Mouse (Mus musculus) heart, embryonic 13.5 days (tissue): ENCODE data around the gene Cntn4. TPM values are rescaled to one million over a fixed set of nuclear protein-coding genes. Genes with fewer than 3 reads are reported as not detected.

ENCODE experiments used
- ATAC-seq: fragments of 200-750 bp; cut with Nextera tagmentation; 2 replicates; pipeline ENCODE4 v1.8.0; 2017; ENCODE audit warnings: moderate TSS enrichment; ENCODE audit not compliant: insufficient number of reproducible peaks, low FRiP score, low TSS enrichment; ENCODE audit errors: extremely low read depth
- H3K27ac ChIP-seq: fragments of 300-500 bp; sonication (generic); replicated peaks from 2 replicates; pipeline ENCODE4 v1.5.1; 2015; ENCODE audit warnings: moderate library complexity, mild to moderate bottlenecking, inconsistent platforms
- H3K27me3 ChIP-seq: fragments of 300-500 bp; sonication (generic); replicated peaks from 2 replicates; pipeline ENCODE4 v1.6.1; 2015; ENCODE audit warnings: mild to moderate bottlenecking, inconsistent platforms
- H3K36me3 ChIP-seq: fragments of 300-500 bp; sonication (generic); 2 replicates; pipeline ENCODE4 v1.6.1; 2015; ENCODE audit warnings: mild to moderate bottlenecking, inconsistent platforms
- H3K4me1 ChIP-seq: fragments of 300-500 bp; sonication (generic); 2 replicates; pipeline ENCODE4 v1.6.1; 2015; ENCODE audit warnings: inconsistent platforms
- H3K4me2 ChIP-seq: fragments of 300-500 bp; sonication (generic); 2 replicates; pipeline ENCODE4 v1.6.1; 2015; ENCODE audit warnings: inconsistent platforms, mild to moderate bottlenecking, moderate library complexity
- H3K4me3 ChIP-seq: fragments of 300-500 bp; sonication (generic); 2 replicates; pipeline ENCODE4 v1.5.1; 2015; ENCODE audit warnings: moderate library complexity, mild to moderate bottlenecking, inconsistent platforms
- H3K9ac ChIP-seq: fragments of 300-500 bp; sonication (generic); 2 replicates; pipeline ENCODE4 v1.6.1; 2015; ENCODE audit warnings: inconsistent platforms, mild to moderate bottlenecking, moderate library complexity
- H3K9me3 ChIP-seq: fragments of 300-500 bp; sonication (generic); 2 replicates; pipeline ENCODE4 v1.6.1; 2016; ENCODE audit warnings: inconsistent platforms
- WGBS: fragments of 180-500 bp; shearing (Covaris S2); methylation state at CpG from one replicate; pipeline ENCODE4 v1.1.7; 2015; ENCODE audit warnings: mixed read lengths; 5-methylcytosine and 5-hydroxymethylcytosine counted together
- polyA plus RNA-seq: library from polyadenylated mRNA; unstranded; fragments of >200 nt; fragmentation: Nextera tagmentation; extraction: Ambion mirVana; gene quantifications from 2 replicates; pipeline ENCODE4 v1.2.1, GENCODE M21; 2015

Cntn4 gene
- polyA plus RNA-seq, 1 experiment from 2014 or later: 2.1 TPM

DNA sequence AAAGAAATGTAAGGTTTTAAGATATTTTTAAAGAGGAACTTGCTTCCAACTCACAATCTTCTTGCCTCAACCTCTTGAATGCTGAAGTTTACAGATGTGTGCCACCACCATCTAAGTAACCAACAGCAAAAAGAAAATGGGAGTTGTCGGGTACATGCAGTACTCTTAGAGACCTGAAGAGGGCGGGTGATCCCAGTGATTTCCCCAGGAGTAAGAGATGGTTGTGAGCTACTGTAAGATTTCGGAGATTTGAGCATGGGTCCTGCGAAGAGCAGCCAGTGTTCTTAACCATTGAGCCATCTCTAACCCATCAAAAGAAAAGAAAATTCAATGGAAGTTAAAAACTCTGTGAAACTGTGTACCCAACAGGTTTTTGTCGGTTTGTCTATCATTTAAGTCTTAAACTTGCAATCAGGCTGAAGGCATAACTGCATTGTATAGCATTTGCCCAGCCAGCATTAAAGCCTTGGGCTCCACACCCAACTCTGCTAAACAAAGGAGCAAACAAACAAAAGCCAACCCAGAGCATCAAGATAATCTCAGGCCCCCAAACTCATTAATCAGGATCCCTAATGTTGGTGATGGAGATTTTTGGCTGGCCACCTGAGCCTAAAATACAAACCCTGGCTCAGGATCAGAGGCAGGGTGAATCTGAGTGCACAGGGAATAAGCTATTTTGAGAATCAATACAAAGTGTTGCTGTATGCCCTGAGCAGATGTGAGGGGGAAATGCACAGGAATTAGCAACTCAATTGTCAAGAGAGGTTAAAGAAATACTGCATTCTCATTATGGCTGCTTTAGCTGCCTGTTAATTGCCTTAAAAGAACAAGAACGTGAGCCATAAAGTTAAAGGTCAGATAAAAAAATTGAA is 986.6 kb downstream of the Cntn4 start:
- Histone ChIP-seq H3K9ac (no peak overlapping the region), H3K9me3 (no peaks in the 10 kb centered on the region)
- WGBS: 29% methylated on average over 6 of the region's 6 CpGs

GRCm38 (mm10) chr6:106675581-106675980 is 998.1 kb downstream of the Cntn4 start:
- Histone ChIP-seq H3K36me3 (no peaks in the 10 kb centered on the region), H3K27me3 (no peaks in the 10 kb centered on the region), H3K4me2 (no peak overlapping the region), H3K9ac (no peak overlapping the region), H3K4me3 (no peak overlapping the region), H3K4me1 (no peaks in the 10 kb centered on the region), H3K27ac (no peak overlapping the region), H3K9me3 (no peaks in the 10 kb centered on the region)
- 75% methylated on average over 8 of the region's 8 CpGs for WGBS
- no peak for ATAC-seq

More for the DNA sequence above, 986.6 kb downstream of the Cntn4 start:
- H3K4me1 ChIP-seq: peaks cover 8% of the 10 kb centered on the region; the same call in 1 of the 2 replicates
- H3K27ac ChIP-seq: no peak overlapping the region
- H3K36me3 ChIP-seq: no peaks in the 10 kb centered on the region
- no peak for ATAC-seq
- no peak overlapping the region for H3K4me3 ChIP-seq
- H3K27me3 ChIP-seq: no peaks in the 10 kb centered on the region
- no peak overlapping the region for H3K4me2 ChIP-seq

DNA sequence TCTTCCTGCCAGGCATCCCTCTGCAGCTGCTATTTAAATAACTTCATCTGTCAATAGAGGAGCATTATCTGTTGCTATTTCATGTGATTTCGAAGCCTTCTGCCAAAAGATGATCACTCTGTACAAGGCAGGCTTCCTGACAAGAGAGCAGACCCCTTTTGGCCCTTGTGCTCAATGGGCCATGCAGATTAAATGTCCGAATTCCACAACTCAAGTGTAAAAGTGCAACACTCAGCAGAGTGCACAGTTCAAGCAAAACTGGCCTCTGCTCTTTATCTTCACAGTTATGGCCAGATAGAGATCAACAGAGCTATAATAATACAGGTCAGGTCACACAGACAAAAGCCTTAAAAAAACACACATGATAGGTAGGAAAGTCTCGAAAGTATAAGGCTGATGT is 1024.5 kb downstream of the Cntn4 start:
- Histone ChIP-seq H3K4me3 (no peak overlapping the region), H3K9ac (no peak overlapping the region), H3K36me3 (no peaks in the 10 kb centered on the region), H3K4me1 (no peaks in the 10 kb centered on the region), H3K27me3 (no peaks in the 10 kb centered on the region), H3K4me2 (no peak overlapping the region), H3K9me3 (no peaks in the 10 kb centered on the region), H3K27ac (no peak overlapping the region)
- ATAC-seq: no peak
- WGBS: 53% methylated on average over 3 of the region's 3 CpGs

- H3K27ac ChIP-seq: no peak overlapping the region
- H3K9me3 ChIP-seq: no peaks in the 10 kb centered on the region
- no peaks in the 10 kb centered on the region for H3K36me3 ChIP-seq
- WGBS: 43% methylated on average over 3 of the region's 3 CpGs
- H3K9ac ChIP-seq: no peak overlapping the region
- no peaks in the 10 kb centered on the region for H3K27me3 ChIP-seq
- no peak overlapping the region for H3K4me2 ChIP-seq
- no peak for ATAC-seq
- H3K4me3 ChIP-seq: no peak overlapping the region
- no peaks in the 10 kb centered on the region for H3K4me1 ChIP-seq
Measured at GRCm38 (mm10) chr6:106705506-106706035, 1028.1 kb downstream of the Cntn4 start.

DNA sequence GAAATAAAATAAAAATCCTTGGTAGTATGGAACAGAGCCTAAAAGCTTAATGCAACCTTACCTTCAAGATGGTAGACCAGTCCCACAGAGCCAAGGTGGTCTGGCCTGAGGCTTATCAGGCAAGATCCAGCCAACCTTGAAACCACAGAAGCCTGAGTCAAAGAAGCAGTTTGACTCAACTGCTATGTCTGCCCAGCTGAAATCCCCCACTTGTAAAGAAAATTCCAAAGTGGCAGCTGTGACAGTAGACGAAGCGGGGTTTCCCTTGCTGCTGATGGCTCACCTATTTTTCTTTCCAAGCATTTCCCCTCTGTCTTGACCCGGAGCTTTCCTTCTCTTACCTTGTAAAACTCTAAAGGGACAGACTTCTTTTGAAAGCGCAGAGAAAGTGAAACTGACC is 1048.2 kb downstream of the Cntn4 start:
- no peak for ATAC-seq
- H3K4me2 ChIP-seq: no peak overlapping the region
- H3K9me3 ChIP-seq: no peaks in the 10 kb centered on the region
- H3K4me1 ChIP-seq: no peaks in the 10 kb centered on the region
- no peak overlapping the region for H3K4me3 ChIP-seq
- no peaks in the 10 kb centered on the region for H3K36me3 ChIP-seq
- 73% methylated on average over 4 of the region's 4 CpGs for WGBS
- no peak overlapping the region for H3K27ac ChIP-seq
- no peaks in the 10 kb centered on the region for H3K27me3 ChIP-seq
- no peak overlapping the region for H3K9ac ChIP-seq

DNA sequence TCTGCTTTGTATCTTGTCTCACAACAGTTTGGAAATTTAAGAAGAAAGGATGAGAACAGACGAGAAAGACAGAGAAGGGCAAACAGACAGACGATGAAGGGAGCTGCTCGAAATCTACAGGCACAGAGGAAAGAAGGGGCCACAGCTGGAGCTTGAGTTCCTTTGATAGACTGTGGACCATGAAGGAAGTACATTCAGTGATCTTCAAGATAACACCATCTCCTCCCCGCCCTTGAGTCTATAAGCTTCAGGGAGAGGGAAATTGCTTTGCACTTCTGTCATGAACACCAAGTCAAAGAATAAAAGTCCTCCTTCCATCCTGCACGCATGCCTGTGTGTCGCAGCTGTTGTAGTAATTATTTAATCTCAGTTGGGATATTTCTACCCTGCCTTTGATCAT is 1048.6 kb downstream of the Cntn4 start:
- H3K4me2 ChIP-seq: no peak overlapping the region
- WGBS: 65% methylated on average over 6 of the region's 6 CpGs
- no peak for ATAC-seq
- no peaks in the 10 kb centered on the region for H3K9me3 ChIP-seq
- no peaks in the 10 kb centered on the region for H3K36me3 ChIP-seq
- H3K9ac ChIP-seq: no peak overlapping the region
- H3K4me1 ChIP-seq: no peaks in the 10 kb centered on the region
- H3K27me3 ChIP-seq: no peaks in the 10 kb centered on the region
- H3K4me3 ChIP-seq: no peak overlapping the region
- no peak overlapping the region for H3K27ac ChIP-seq

GRCm38 (mm10) chr6:106727703-106728102 is 1050.2 kb downstream of the Cntn4 start:
- H3K9me3 ChIP-seq: no peaks in the 10 kb centered on the region
- H3K36me3 ChIP-seq: no peaks in the 10 kb centered on the region
- H3K27ac ChIP-seq: no peak overlapping the region
- no peak overlapping the region for H3K4me3 ChIP-seq
- ATAC-seq: no peak
- H3K9ac ChIP-seq: no peak overlapping the region
- H3K4me2 ChIP-seq: no peak overlapping the region
- no peaks in the 10 kb centered on the region for H3K4me1 ChIP-seq
- H3K27me3 ChIP-seq: no peaks in the 10 kb centered on the region
- WGBS: 70% methylated on average over 1 of the region's 1 CpGs

DNA sequence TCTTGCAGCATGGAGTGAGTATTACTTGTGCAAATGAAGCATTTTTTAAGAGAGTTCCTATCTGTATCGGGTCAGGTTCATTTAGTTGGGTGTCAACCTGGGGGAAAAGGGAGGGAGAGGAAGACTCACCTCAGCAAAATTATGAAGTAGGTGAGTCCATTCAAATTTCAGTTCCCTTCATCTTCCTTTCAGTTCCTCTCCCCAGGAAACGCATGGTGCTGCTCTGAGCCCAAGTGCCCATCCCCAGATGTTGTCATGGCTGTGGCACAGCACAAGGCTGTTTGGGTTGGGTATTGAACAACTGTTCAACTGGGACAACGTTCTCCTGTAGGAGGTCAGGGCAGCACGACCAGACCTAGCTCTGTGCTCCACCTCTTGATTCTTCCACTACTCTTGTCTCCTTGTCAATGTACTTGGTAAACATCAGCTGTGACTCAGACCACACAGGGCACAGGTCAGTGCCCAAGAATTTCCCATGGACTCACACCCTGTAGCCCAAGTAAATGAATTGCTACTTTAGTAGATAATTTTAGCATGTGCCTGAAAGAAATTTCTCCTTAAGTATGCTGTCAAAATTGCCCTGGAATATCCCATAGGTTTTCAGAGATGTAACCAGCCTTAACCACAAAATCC is 1052.3 kb downstream of the Cntn4 start:
- H3K4me1 ChIP-seq: no peaks in the 10 kb centered on the region
- no peak for ATAC-seq
- 64% methylated on average over 4 of the region's 4 CpGs for WGBS

GRCm38 (mm10) chr6:106732563-106732962 is 1055.1 kb downstream of the Cntn4 start:
- 69% methylated on average over 4 of the region's 4 CpGs for WGBS

More for the DNA sequence above, 1052.3 kb downstream of the Cntn4 start:
- Histone ChIP-seq H3K36me3 (no peaks in the 10 kb centered on the region), H3K27me3 (no peaks in the 10 kb centered on the region), H3K27ac (no peak overlapping the region), H3K9me3 (no peaks in the 10 kb centered on the region), H3K4me3 (no peak overlapping the region), H3K4me2 (no peak overlapping the region), H3K9ac (no peak overlapping the region)

DNA sequence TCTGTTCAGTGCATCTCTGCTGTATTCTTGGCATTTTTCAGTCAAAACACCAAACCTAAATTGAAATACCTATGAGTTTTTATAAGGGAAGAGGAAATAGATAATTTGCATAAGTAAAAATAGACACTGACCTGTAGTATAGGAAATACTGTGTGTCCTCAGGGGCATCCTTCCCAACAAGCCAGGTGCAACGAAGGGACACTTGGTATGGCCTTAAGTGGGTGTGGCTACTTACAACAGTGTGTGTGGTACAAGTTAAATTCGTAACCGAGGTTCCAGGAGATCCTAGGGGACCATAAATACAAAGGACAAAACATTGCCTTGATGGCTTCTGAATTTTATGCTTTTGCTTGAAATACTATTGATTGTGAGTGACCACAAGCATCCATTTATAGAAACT is 1060.8 kb downstream of the Cntn4 start:
- 52% methylated on average over 3 of the region's 3 CpGs for WGBS
- no peak for ATAC-seq
- H3K9ac ChIP-seq: no peak overlapping the region
- H3K27ac ChIP-seq: no peak overlapping the region
- no peaks in the 10 kb centered on the region for H3K4me1 ChIP-seq
- H3K9me3 ChIP-seq: no peaks in the 10 kb centered on the region
- H3K36me3 ChIP-seq: no peaks in the 10 kb centered on the region
- H3K4me2 ChIP-seq: no peak overlapping the region
- no peaks in the 10 kb centered on the region for H3K27me3 ChIP-seq
- H3K4me3 ChIP-seq: no peak overlapping the region

More at GRCm38 (mm10) chr6:106732563-106732962, 1055.1 kb downstream of the Cntn4 start:
- H3K4me3 ChIP-seq: no peak overlapping the region
- no peak for ATAC-seq
- H3K9ac ChIP-seq: no peak overlapping the region
- H3K36me3 ChIP-seq: no peaks in the 10 kb centered on the region
- no peaks in the 10 kb centered on the region for H3K27me3 ChIP-seq
- no peak overlapping the region for H3K27ac ChIP-seq
- H3K9me3 ChIP-seq: no peaks in the 10 kb centered on the region
- no peak overlapping the region for H3K4me2 ChIP-seq
- H3K4me1 ChIP-seq: no peaks in the 10 kb centered on the region

GRCm38 (mm10) chr6:106740244-106740825 is 1062.9 kb downstream of the Cntn4 start:
- no peaks in the 10 kb centered on the region for H3K27me3 ChIP-seq
- no peaks in the 10 kb centered on the region for H3K9me3 ChIP-seq
- no peak overlapping the region for H3K27ac ChIP-seq
- no peak for ATAC-seq
- no peak overlapping the region for H3K9ac ChIP-seq
- no peak overlapping the region for H3K4me3 ChIP-seq
- WGBS: 89% methylated on average over 1 of the region's 1 CpGs
- no peaks in the 10 kb centered on the region for H3K4me1 ChIP-seq
- H3K36me3 ChIP-seq: no peaks in the 10 kb centered on the region
- no peak overlapping the region for H3K4me2 ChIP-seq
